Mouse (Mus musculus) heart, embryonic 16.5 days (tissue): ENCODE measurements at regions not wholly inside any gene's neighbourhood (a gene's known extent, or its start where the extent isn't known, plus 50 kb on each side); places are given as distances from the start of the nearest gene placed in this dataset.

ENCODE experiments used
- ATAC-seq: fragments of 200-750 bp; cut with Nextera tagmentation; replicated peaks from 2 replicates; pipeline ENCODE4 v1.8.0; 2017; ENCODE audit warnings: moderate number of reproducible peaks; ENCODE audit not compliant: insufficient read depth, low FRiP score; ENCODE audit errors: extremely low read depth
- H3K27ac ChIP-seq: fragments of 300-500 bp; sonication (generic); 2 replicates; pipeline ENCODE4 v1.5.1; 2014; ENCODE audit warnings: mild to moderate bottlenecking, low read length, control low read depth, moderate library complexity
- H3K27me3 ChIP-seq: fragments of 300-500 bp; sonication (generic); 2 replicates; pipeline ENCODE4 v1.6.1; 2014; ENCODE audit warnings: low read length, mixed read lengths; ENCODE audit not compliant: control insufficient read depth, insufficient read depth
- H3K36me3 ChIP-seq: fragments of 300-500 bp; sonication (generic); 2 replicates; pipeline ENCODE4 v1.6.1; 2014; ENCODE audit not compliant: control insufficient read depth, insufficient read depth
- H3K4me1 ChIP-seq: fragments of 300-500 bp; sonication (generic); 2 replicates; pipeline ENCODE4 v1.6.1; 2014; ENCODE audit warnings: low read length, mixed read lengths; ENCODE audit not compliant: control insufficient read depth, insufficient read depth
- H3K4me2 ChIP-seq: fragments of 300-500 bp; sonication (generic); 2 replicates; pipeline ENCODE4 v1.6.1; 2014; ENCODE audit warnings: low read depth, mild to moderate bottlenecking, control low read depth, low read length
- H3K4me3 ChIP-seq: fragments of 300-500 bp; sonication (generic); 2 replicates; pipeline ENCODE4 v1.5.1; 2014; ENCODE audit warnings: mild to moderate bottlenecking, control low read depth, low read length
- H3K9ac ChIP-seq: fragments of 300-500 bp; sonication (generic); 2 replicates; pipeline ENCODE4 v1.6.1; 2014; ENCODE audit warnings: low read length, control low read depth
- H3K9me3 ChIP-seq: fragments of 300-500 bp; sonication (generic); replicated peaks from 2 replicates; pipeline ENCODE4 v1.6.1; 2016; ENCODE audit warnings: low read length; ENCODE audit not compliant: control insufficient read depth
- WGBS: fragments of 180-500 bp; shearing (Covaris S2); extraction: QIAGEN DNeasy Blood & Tissue Kit; methylation state at CpG from one replicate; pipeline ENCODE4 v1.1.7; 2014; 5-methylcytosine and 5-hydroxymethylcytosine counted together

GRCm38 (mm10) chr15:62158875-62159675 is 1236.3 kb upstream of the A1bg start:
- 57% methylated on average over 8 of the region's 8 CpGs for WGBS
- ATAC-seq = no peak

GRCm38 (mm10) chr15:62157200-62158033 is 1234.6 kb upstream of the A1bg start:
- Histone ChIP-seq H3K4me1 (peaks cover 2% of the 10 kb centered on the region; the same call in 1 of the 2 replicates), H3K9ac (no peak overlapping the region), H3K27me3 (no peaks in the 10 kb centered on the region), H3K9me3 (no peaks in the 10 kb centered on the region), H3K27ac (no peak overlapping the region), H3K4me3 (no peak overlapping the region), H3K36me3 (no peaks in the 10 kb centered on the region), H3K4me2 (no peak overlapping the region)
- 83% methylated on average over 7 of the region's 7 CpGs for WGBS
- ATAC-seq = no peak

More at GRCm38 (mm10) chr15:62158875-62159675, 1236.3 kb upstream of the A1bg start:
- H3K4me3 ChIP-seq = no peak overlapping the region
- no peaks in the 10 kb centered on the region for H3K36me3 ChIP-seq
- H3K4me1 ChIP-seq = peaks cover 5% of the 10 kb centered on the region; the same call in 1 of the 2 replicates
- H3K9me3 ChIP-seq = no peaks in the 10 kb centered on the region
- H3K9ac ChIP-seq = no peak overlapping the region
- no peak overlapping the region for H3K4me2 ChIP-seq
- H3K27ac ChIP-seq = no peak overlapping the region
- no peaks in the 10 kb centered on the region for H3K27me3 ChIP-seq

GRCm38 (mm10) chr15:62153222-62153621 is 1230.4 kb upstream of the A1bg start:
- Histone ChIP-seq H3K4me2 (no peak overlapping the region), H3K4me3 (no peak overlapping the region), H3K27me3 (no peaks in the 10 kb centered on the region), H3K36me3 (no peaks in the 10 kb centered on the region), H3K9ac (no peak overlapping the region), H3K4me1 (no peaks in the 10 kb centered on the region), H3K9me3 (no peaks in the 10 kb centered on the region), H3K27ac (no peak overlapping the region)
- ATAC-seq = no peak
- WGBS = 76% methylated on average over 9 of the region's 9 CpGs

- Histone ChIP-seq H3K4me3 (no peak overlapping the region), H3K9me3 (no peaks in the 10 kb centered on the region), H3K27ac (no peak overlapping the region), H3K36me3 (no peaks in the 10 kb centered on the region), H3K9ac (no peak overlapping the region), H3K4me2 (no peak overlapping the region), H3K4me1 (no peaks in the 10 kb centered on the region), H3K27me3 (no peaks in the 10 kb centered on the region)
- WGBS = 80% methylated on average over 2 of the region's 2 CpGs
- no peak for ATAC-seq
Observed at GRCm38 (mm10) chr15:62152133-62152532, 1229.3 kb upstream of the A1bg start.

GRCm38 (mm10) chr15:62151690-62152089 is 1228.9 kb upstream of the A1bg start:
- no peak overlapping the region for H3K27ac ChIP-seq
- H3K27me3 ChIP-seq = no peaks in the 10 kb centered on the region
- H3K4me2 ChIP-seq = no peak overlapping the region
- no peaks in the 10 kb centered on the region for H3K4me1 ChIP-seq
- H3K9ac ChIP-seq = no peak overlapping the region
- no peak for ATAC-seq
- WGBS = 88% methylated on average over 3 of the region's 3 CpGs
- no peaks in the 10 kb centered on the region for H3K36me3 ChIP-seq
- no peaks in the 10 kb centered on the region for H3K9me3 ChIP-seq
- H3K4me3 ChIP-seq = no peak overlapping the region

GRCm38 (mm10) chr15:62150296-62150695 is 1227.5 kb upstream of the A1bg start:
- Histone ChIP-seq H3K36me3 (no peaks in the 10 kb centered on the region), H3K27me3 (no peaks in the 10 kb centered on the region), H3K9ac (no peak overlapping the region), H3K27ac (no peak overlapping the region), H3K4me3 (no peak overlapping the region), H3K4me1 (no peaks in the 10 kb centered on the region), H3K9me3 (no peaks in the 10 kb centered on the region), H3K4me2 (no peak overlapping the region)
- no peak for ATAC-seq
- WGBS = 65% methylated on average over 4 of the region's 4 CpGs

GRCm38 (mm10) chr15:62148680-62149237 is 1225.9 kb upstream of the A1bg start:
- Histone ChIP-seq H3K4me1 (no peaks in the 10 kb centered on the region), H3K27me3 (no peaks in the 10 kb centered on the region), H3K4me3 (no peak overlapping the region), H3K9ac (no peak overlapping the region), H3K4me2 (no peak overlapping the region), H3K9me3 (no peaks in the 10 kb centered on the region), H3K36me3 (no peaks in the 10 kb centered on the region), H3K27ac (no peak overlapping the region)
- no peak for ATAC-seq
- WGBS = 89% methylated on average over 10 of the region's 10 CpGs

- H3K4me2 ChIP-seq = no peak overlapping the region
- H3K4me1 ChIP-seq = no peaks in the 10 kb centered on the region
- ATAC-seq = no peak
Observed at GRCm38 (mm10) chr15:62147343-62147953, 1224.6 kb upstream of the A1bg start.

More at GRCm38 (mm10) chr15:62147343-62147953, 1224.6 kb upstream of the A1bg start:
- Histone ChIP-seq H3K4me3 (no peak overlapping the region), H3K9ac (no peak overlapping the region), H3K36me3 (no peaks in the 10 kb centered on the region), H3K27ac (no peak overlapping the region), H3K9me3 (no peaks in the 10 kb centered on the region), H3K27me3 (no peaks in the 10 kb centered on the region)
- 37% methylated on average over 5 of the region's 5 CpGs for WGBS
